Mouse (Mus musculus) C2C12 (cell line): ENCODE data around the gene Tecpr2. TPM values are rescaled to one million over a fixed set of nuclear protein-coding genes. Genes with fewer than 3 reads are reported as not detected.
A peak's percentile ranks its signal among the peaks of the same experiment; 100 is the strongest.

Source experiments
- H3K27me3 ChIP-seq: one replicate; pipeline ENCODE4 v1.6.1; 2011; ENCODE audit not compliant: control insufficient read depth, insufficient read depth, insufficient read length
- H3K36me3 ChIP-seq: one replicate; pipeline ENCODE4 v1.6.1; 2011; ENCODE audit not compliant: control insufficient read depth, insufficient read depth
- H3K4me3 ChIP-seq: one replicate; pipeline ENCODE4 v1.5.1; 2011; ENCODE audit warnings: mild to moderate bottlenecking, control low read depth; ENCODE audit not compliant: poor library complexity, insufficient read depth, severe bottlenecking
- H3K79me2 ChIP-seq: one replicate; pipeline ENCODE4 v1.6.1; 2011; ENCODE audit not compliant: control insufficient read depth, insufficient read depth
- H3K79me3 ChIP-seq: one replicate; pipeline ENCODE4 v1.6.1; 2011; ENCODE audit warnings: low read depth, control low read depth
- H3ac ChIP-seq: one replicate; pipeline ENCODE3; 2011; ENCODE audit warnings: low read depth; ENCODE audit not compliant: control insufficient read depth, insufficient read length
- CEBPB ChIP-seq: IDR thresholded peaks from one replicate; pipeline ENCODE4 v1.6.1; 2011; ENCODE audit warnings: low read depth, mild to moderate bottlenecking, control low read depth, moderate library complexity
- CTCF ChIP-seq: IDR thresholded peaks from one replicate; pipeline ENCODE4 v1.5.1; 2011; ENCODE audit not compliant: control insufficient read depth, insufficient read depth, insufficient read length
- FOSL1 ChIP-seq: IDR thresholded peaks from one replicate; pipeline ENCODE4 v1.8.0; 2011; ENCODE audit warnings: mild to moderate bottlenecking, low read length; ENCODE audit not compliant: poor library complexity, insufficient read depth, severe bottlenecking
- MAX ChIP-seq: IDR thresholded peaks from one replicate; pipeline ENCODE4 v1.6.1; 2011; ENCODE audit warnings: mild to moderate bottlenecking, control low read depth
- MYOD1 ChIP-seq: IDR thresholded peaks from one replicate; pipeline ENCODE4 v1.6.1; 2011; ENCODE audit warnings: low read depth; ENCODE audit not compliant: control insufficient read depth, insufficient read length
- MYOG ChIP-seq: IDR thresholded peaks from one replicate; pipeline ENCODE4 v1.6.1; 2011; ENCODE audit not compliant: control insufficient read depth, insufficient read length; ENCODE audit errors: extremely low read depth
- USF1 ChIP-seq: IDR thresholded peaks from one replicate; pipeline ENCODE4 v1.6.1; 2011; ENCODE audit warnings: low read depth, mild to moderate bottlenecking, control low read depth, moderate library complexity
- polyA plus RNA-seq: library from polyadenylated mRNA; unstranded; fragments of >200 nt; fragmentation: generic; extraction: Trizol; gene quantifications from one replicate; pipeline ENCODE4 v1.2.1, GENCODE M21; 2012; ENCODE audit warnings: missing spikeins

Tecpr2 gene
- polyA plus RNA-seq, 1 experiment = 3.4 TPM

DNA sequence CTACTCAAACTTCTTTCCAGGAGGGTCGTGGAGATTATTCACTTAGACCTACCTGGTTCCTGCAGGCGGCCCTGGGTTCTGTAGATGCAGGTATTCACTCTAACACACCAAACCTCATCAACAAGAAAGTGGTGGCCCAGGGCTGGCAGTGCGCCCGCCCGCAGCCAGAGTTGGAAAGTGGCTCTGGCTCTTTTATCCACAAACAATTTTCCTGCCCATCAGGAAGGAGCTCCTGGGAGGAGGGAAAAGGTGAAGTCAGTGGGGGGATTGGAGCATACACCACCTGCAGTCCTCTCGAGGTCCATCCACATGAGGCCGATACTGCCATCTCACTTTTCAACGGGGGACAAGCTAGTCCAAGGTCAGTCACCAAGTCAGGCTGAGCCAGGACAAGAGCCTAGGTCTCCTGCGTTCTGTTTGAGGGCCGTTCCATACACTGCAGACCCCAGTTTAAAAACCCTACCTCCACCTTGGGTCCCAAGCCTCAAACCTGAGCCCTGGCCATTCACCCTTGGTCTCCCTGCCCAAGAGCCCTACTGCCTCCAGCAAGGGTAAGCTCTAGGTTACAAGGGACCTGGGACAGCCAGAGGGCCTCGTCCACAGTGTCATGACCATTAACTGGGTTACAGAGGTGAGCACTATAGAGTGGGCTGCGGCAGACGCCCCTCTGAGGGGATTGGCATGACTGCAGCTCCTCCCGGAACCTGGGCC lies 89.0 kb downstream of the Tecpr2 start:
- peak overlapping the region; percentile 86 for H3ac ChIP-seq
- peak overlapping the region; percentile 44 for H3K4me3 ChIP-seq
- TF ChIP-seq CEBPB (no peak), MYOD1 (no peak), CTCF (no peak), MYOG (no peak), FOSL1 (no peak), USF1 (no peak), MAX (no peak)
- no peaks in the 10 kb centered on the region for H3K79me3 ChIP-seq
- peaks cover 7% of the 10 kb centered on the region for H3K36me3 ChIP-seq
- H3K27me3 ChIP-seq = no peaks in the 10 kb centered on the region
- peaks cover 13% of the 10 kb centered on the region for H3K79me2 ChIP-seq

DNA sequence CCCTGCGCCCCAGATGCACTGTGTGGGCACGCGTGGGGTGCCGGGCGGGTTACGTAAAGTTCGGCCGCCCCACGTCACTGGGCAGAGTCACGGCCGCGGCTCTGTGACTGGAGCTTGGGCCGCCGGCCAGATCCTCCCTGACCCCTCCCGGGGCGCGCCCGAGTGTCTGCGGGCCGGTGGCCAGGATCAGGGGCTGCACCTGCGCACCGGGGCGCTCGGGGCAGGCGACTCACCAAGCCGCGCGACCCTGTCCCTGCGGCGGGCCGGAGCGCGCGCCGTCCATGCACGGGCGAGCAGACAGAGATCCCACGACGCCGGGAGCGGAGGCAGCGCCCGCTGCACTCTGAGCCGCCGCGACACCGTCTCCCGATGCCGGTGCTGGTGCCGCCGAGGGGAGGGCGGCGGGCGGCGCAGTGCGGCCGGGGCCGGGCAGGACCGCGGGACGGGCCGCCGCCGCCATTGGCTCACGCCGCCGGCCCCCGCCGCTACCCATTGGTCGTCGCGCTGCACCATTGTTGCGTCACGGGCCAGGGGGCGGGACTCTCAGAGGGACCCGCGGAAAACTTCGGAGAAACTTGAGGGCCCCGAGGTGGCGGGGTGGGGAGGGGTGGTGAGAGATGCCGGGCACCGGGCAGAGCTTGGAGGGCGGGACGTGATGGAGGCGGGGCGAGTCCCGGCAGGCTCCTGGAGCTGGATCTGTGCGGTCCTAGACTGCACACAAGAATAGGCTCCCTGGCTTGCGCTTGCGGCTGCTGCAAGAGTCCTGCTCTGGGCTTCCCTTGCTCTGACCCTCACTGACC lies 89.7 kb downstream of the Tecpr2 start, which contains the start of gene Ankrd9:
Ankrd9 (minus strand) TSS at position 434 of the 800 bp plus-strand sequence.
- peak within 1 kb of the TSS; percentile 44 for H3K4me3 ChIP-seq
- TF ChIP-seq MYOG (no peak), FOSL1 (no peak), CTCF (no peak), MAX (no peak), USF1 (no peak), CEBPB (peak; percentile 18)

DNA sequence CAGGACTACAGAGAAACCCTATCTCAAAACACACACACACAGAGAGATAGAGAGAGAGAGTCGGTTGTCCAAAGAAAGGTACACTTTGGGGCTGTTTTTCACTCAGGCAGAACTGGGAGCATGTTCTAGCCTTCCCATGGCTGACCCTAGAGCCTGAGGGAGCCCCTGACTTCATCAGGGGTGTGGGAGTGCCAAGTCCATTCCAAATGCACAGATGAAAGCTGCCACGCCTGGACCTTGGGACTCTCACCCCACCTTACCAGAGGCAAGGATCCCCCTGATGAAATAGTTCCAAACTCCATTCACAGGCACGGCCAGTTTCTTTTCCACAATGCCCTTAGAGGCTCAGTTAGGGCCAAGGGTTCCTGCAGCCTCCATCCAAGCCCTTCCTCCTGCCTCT lies 90.7 kb downstream of the Tecpr2 start:
- no peak for TF ChIP-seq CTCF
- TF ChIP-seq FOSL1 = no peak
- TF ChIP-seq MYOG = no peak
- TF ChIP-seq MYOD1 = no peak
- TF ChIP-seq CEBPB = no peak
- no peak for TF ChIP-seq USF1
- no peak for TF ChIP-seq MAX
- H3K4me3 ChIP-seq = no peak overlapping the region

More for the DNA sequence above, 89.7 kb downstream of the Tecpr2 start, which contains the start of gene Ankrd9:
- Histone ChIP-seq H3K79me3 (no peaks in the 10 kb centered on the region), H3K79me2 (peaks cover 13% of the 10 kb centered on the region), H3K27me3 (no peaks in the 10 kb centered on the region), H3ac (peak within 1 kb of the TSS; percentile 86), H3K36me3 (peaks cover 7% of the 10 kb centered on the region)

DNA sequence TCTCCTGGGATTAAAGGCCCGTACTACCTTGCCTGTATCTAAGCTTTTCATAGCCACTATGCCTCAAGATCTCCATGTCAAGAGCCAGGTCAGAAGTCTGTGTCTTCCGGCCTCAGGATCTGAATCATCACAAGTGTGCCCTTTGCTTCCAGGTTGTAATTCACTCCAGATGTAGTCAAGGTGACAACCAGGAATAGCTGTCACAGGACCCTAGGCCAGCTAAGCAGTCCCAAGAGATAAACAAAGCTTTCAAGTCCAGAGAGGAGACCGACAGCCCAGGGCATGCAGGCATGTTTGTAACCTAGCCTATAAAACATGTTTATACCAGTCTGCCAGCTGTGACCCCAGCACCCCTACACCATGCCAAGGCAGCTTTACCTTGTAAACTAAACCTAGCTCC lies 92.7 kb downstream of the Tecpr2 start:
- no peak overlapping the region for H3K4me3 ChIP-seq
- no peaks in the 10 kb centered on the region for H3K36me3 ChIP-seq
- TF ChIP-seq MYOG (no peak), MYOD1 (no peak), FOSL1 (no peak), CTCF (no peak)
- no peaks in the 10 kb centered on the region for H3K79me3 ChIP-seq
- no peak overlapping the region for H3ac ChIP-seq
- peaks cover 13% of the 10 kb centered on the region for H3K79me2 ChIP-seq
- H3K27me3 ChIP-seq = no peaks in the 10 kb centered on the region

More for the DNA sequence above, 90.7 kb downstream of the Tecpr2 start:
- H3K79me3 ChIP-seq = no peaks in the 10 kb centered on the region
- H3K27me3 ChIP-seq = no peaks in the 10 kb centered on the region
- no peak overlapping the region for H3ac ChIP-seq
- H3K79me2 ChIP-seq = peaks cover 13% of the 10 kb centered on the region
- peaks cover 7% of the 10 kb centered on the region for H3K36me3 ChIP-seq

DNA sequence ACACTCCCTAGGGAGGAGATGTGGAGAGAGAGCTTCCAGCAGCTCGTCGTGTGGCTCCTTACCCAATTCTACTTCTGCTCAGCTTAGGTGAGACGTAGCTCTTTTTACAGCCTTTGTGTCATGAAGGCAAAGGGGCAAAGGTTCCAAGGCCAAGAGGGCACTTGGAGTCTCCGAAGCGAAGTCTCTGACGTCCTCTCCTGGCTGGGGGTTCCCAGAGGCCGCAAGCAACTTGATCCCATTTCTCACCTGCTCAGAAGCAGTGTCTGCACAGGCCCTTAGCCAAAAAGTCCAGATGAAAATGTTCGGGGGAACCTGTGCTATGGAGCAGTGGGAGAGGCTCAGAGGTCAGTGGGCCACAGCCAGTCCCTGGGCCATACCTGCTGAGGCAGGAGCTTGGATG lies 94.0 kb downstream of the Tecpr2 start:
- no peak overlapping the region for H3K4me3 ChIP-seq
- H3K79me3 ChIP-seq = no peaks in the 10 kb centered on the region
- no peaks in the 10 kb centered on the region for H3K27me3 ChIP-seq
- H3K36me3 ChIP-seq = no peaks in the 10 kb centered on the region
- H3ac ChIP-seq = no peak overlapping the region
- H3K79me2 ChIP-seq = peaks cover 4% of the 10 kb centered on the region
- no peak for TF ChIP-seq CTCF
- no peak for TF ChIP-seq CEBPB
- TF ChIP-seq FOSL1 = no peak
- TF ChIP-seq MYOD1 = no peak
- no peak for TF ChIP-seq MAX
- TF ChIP-seq USF1 = no peak
- no peak for TF ChIP-seq MYOG
